Mouse (Mus musculus): ENCODE measurements at regions not wholly inside any gene's neighbourhood (a gene's known extent, or its start where the extent isn't known, plus 50 kb on each side); places are given as distances from the start of the nearest gene placed in this dataset.

DNA sequence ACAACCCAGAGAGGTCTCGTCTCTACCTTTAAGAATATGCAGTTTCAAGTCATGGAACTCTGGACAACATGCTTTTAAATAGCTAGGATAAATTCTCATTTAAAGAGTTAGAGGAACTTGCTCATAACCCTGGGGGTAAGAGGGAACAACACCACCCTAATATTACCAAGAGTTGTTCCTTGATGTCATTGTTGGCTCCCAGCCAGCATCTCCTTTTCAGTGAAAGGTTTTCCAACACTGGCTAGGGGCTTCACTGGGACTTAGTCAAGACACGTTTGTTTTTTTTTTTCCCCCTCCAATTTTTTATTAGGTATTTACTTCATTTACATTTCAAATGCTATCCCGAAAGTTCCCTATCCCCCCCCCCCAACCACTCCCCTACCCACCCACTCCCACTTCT is 163.1 kb upstream of the Tnp1 start:
- no peak for DNase-seq

DNA sequence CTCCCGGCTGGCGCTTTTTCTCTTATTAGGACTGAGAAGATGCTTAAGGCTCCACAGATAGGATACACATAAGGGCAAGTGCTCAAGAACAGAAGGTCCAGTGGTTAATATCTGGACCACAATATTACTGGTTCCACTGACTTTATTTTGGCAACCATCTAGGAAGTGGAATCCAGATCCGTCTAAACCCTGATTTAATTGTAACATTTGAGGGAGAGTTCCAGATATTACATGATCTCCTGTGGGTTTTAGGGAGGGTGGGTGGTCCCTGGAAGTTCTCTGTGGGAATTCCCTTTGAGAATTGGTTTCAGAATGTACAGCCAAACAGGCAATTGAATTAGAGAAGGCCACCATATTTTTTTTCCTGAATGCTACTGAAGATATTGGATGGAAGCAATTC is 161.4 kb upstream of the Tnp1 start:
- DNase-seq, result no peak

DNA sequence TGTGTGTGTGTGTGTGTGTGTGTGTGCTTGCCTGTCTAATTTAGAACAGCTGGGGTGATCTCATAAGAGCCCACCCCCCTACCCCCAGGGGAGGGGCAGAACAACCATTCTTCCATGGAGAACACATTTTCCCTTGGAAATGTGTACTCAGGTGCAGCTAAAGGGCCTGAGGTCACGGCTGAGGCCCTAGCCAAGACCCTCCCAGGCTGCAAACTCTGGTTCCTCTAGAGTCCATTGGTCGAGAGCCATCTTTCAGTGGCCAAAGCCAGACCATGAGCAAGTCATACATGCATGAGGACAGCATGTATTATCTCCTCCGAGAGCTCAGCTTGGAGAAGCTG is 154.9 kb upstream of the Tnp1 start:
- DNase-seq, result no peak

DNA sequence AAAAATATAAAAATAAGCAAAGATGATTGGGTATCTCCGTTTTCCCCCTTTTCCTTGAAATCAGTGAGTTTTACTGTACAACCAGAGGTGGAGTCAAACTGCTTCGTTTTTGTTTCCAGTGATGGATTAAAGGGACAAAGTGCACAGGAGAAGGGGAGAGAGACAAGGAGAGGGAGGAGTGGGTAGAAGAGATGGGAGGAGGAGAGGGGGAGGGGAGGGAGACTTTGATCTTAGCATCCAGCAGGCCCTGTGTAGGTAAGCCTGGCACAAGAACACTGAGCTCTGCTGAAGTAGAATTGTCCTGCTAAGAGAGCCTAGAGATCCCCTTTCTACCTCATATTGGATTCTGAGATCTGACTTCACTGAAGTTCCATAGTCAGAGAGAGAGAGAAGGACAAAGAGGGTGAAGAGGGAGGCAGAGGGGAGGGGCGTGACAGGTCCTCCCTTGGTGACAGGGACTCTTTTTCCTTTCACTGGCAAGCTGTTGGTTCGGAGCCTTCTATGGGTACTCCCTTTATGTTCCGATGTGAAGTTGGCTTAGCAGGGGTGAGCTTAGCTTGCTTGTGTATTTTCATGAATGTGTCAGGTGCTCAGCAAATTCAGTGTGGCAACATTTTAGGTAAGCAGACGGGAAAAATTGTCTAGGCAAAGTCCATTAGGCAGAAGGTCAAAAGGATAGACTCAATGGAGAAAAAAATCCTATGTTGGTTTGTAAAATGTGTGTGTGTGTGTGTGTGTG is 154.4 kb upstream of the Tnp1 start:
- no peak for DNase-seq

DNA sequence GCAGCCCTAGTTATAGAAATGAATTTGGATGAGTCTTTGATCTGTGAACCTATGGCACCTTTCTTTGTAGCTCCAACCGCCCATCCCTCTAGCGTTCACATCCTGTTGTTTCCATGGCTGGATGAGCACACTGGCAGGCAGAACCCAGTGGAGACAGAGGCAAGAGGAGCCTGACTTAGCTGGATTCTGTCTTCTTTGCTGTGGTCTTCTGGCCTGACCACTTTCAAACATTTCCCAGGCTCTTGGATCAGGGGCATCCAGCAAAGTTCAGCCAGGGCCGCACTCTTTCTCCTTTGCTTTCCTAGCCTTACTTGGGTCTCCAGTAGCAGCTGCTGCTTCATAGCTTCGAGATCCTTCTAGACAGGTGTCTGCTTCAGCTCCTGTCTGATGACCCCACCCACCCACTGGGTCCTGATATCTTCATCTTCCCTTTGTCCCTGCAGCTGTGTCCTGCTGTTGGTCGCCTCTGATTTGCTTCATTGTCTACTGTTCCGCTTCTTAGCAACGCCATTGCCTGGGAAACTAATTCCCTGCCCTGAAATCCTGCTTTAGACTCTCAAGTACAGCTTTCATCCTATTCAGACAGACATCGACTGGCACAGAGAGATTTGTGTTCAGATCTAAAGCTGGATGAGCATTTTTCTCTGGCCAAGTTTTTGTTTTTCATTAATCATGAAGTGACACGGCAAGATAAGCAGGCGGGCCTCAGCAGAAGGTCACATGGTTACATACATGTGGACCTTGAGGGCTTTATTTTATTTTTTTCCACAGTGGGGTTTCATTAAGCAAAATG is 153.6 kb upstream of the Tnp1 start:
- DNase-seq, result no peak

DNA sequence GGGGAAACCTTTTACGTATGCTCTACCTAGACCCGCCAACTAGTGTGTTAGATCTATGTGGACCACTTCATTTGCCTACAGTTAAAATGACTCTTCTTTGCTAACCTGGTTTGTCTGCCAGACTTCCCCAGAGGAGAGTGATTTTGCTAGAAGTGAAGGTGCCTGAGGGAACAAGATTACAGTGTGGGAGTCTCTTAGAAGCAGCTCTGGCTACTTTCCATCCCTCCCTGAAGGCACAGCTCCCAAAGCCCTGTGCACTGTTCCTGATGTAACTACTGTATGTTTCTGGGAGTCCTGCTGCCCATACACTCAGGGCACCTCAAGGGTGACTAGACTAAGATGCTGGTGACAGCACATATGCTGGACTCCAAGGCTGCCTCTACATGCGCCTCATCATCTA is 144.5 kb upstream of the Tnp1 start:
- no peak for DNase-seq

DNA sequence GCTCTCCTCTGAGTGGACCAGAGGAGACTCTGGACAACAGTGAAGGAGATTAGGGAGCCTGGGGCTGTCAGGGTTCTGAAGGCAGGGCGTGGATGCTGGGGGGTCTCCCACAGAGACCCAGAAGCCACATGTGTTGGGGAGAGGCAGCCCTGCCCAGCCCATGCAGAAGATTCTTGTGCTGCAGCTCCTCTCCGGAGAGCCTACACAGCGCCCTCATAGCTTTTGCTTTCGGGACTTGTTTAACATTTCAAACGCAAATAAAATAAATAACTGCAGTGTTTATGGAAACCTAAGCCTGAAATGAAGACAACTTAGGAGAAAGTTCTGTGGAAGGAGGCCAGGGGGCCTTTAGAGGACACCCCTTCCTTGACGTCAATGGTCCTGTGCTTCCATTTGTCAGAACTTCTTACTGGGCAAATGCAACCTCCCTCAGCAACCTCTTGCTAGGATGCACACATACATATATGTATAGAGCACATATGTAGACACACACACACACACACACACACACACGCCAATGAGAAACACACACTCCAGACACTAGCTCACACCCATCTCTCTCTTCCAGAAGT is 143.8 kb upstream of the Tnp1 start:
- DNase-seq, result no peak

DNA sequence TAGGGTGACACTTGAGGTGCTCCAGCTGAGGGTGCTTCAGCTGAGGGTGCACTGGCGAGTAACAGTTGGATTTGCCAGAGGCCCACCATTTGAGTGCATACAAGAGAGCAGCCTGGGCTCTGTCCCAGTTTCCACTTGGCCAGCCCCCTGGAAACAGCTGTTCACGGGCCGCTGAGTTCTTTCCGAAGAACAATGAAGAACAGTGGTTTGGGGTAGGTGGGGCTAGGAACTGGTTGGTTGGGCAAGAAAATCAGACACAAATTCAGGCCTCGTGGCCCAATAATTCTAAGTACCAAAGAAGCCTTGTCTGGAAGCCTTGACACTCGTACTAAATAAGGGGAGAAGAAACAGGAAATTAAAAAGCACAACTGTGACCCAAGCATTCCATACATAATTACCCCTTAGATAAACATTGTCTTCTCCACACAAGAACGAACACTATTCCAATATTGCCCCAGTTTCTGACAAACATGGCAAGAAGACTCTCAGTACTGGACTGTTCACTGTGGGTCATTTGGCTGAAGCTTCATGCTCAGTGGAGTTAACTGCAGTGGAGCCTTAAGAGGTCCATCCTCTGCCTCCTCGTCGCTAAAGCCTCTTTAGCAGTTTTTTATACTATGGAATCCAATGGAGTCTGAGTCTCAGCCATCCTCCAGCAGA is 137.9 kb upstream of the Tnp1 start:
- DNase-seq, result no peak

DNA sequence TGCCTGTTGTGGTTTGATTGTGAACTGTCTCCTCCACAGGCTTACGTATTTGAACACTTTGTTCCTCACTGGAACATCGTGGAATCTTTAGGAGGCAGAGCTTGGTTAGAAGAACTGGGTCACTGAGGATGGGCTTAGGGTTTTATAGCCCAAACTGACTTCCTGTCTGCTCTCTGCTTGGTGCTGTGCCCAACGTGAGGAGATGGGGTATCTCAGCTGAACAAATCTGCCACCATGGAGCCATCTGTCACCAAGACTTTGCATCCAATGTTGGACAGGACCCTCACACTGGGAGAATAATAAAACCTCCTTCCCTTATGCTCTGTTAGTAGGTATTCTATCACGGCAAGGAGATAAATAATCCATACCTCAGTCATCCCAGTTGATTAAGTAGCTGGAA is 134.2 kb upstream of the Tnp1 start:
- DNase-seq, result no peak

DNA sequence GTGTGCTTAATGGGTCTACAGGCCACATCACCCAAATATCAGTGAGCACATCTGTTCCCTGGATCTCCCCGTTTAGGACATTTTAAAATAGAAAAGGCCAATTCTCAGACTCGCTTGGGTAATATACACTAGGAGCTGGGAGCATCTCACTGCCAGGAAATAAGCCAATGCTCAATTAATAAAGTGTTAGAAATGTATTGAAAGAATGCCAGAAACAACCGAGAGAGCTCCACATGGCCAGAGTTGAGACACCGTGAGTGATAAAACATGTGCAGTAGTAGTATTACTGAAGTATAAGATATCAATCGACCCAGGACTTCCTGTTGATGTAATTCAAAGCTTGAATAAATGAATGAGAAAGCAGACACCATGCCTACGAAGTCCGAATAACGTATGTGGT is 127.1 kb upstream of the Tnp1 start:
- no peak for DNase-seq

DNA sequence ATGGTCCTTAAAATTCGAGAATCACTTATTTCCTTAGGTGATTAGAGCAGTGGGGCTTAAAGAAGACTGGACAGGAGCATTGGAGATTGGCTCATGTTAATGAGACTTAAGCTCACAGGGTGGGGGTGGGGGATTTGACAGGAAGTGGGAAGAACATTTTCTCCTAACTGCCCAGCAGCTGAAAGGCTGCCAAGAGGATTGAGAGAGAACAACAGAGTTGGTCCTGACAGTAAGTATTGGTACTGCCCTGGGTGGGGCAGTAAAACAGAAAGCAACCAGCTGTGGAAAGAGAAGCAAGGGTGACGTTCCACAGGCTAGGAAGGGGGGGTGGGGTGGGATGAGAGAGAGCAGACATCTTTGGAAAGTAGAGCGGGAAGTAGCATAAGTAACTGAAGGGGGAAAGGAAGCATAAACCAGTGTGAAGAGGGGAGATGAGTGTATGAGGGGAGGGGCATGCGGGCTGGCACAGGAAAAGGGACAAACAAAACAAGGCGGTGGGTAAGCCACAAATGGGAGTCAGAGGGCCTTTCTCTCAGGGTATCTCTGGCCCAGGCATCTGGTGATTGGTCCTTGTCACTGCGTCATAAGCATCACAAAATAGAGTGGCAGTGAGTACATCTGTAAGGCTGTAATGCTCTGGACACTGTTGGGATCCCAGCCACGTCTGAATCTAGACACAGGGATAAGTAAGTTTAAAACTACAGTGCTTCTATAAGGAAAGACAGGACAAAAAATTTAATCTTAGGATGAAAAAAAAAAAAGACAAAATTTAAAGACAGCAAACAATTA is 125.0 kb upstream of the Tnp1 start:
- DNase-seq, result no peak

DNA sequence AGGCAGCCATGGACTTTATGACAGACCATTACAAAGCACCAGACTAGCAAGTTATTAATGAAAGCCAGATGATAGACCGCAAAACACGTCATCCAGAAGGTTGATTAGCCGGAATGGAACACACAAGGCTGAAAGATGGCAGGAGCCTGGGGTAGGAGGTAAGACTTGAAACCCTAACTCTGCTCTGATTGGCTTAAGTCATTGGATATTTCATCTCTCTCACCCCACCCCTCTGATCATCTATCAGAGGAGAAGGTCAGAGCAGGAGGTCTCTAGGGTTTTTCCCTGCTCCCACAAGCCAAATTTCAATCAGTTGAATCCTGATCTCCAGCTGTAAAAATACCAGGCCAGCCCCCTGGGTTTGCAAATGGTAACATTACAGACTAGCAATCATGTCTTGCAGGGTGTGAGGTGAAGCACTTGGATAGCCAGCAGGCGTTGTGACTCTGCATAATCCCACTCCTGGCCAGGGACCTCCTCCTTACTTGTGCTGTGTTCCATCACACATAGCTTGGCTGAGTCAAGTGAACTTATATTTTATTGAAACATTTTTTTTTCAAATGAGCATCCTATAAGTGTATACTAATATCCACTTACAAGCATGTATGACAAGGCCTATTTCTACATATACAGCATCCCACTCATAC is 114.6 kb upstream of the Tnp1 start:
- no peak for DNase-seq

DNA sequence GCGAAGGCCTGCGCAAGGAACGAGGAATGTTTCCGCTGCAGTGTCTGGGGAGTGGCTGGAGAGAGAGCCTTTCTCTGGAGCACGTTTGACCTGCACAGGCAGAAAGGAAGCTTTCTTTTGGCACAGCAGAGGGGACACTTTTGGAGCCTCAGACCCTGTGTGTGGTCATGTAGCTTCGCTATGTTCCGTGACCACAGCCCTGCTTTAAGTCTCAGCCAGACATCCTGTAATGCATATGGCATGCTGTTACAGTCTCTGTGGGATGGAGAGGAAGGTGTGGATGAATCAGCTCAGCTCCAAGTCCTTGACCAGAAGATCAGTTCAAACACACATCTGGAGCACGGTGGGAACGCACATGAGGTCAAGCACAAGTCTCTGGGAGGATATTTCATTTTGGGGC is 107.3 kb upstream of the Tnp1 start:
- DNase-seq, result no peak

DNA sequence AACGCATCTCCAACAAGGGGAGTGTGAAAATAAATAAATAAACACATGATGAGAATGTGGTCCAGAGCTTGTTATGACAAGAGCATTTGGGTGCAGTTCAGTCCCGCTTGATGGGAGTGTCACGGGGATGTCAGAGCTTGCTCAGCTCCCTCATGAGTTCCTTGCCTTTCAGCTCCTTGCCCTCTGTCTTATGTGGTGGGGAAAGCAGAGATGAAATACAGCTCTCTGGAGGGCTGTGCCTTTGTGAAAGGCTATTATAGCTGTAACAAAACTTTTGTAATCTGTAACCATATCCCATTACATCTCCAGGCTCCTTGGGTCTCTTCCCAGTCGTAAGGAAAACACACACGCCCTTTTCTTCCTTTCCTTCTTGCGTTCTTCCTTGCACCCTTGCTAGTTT is 103.0 kb upstream of the Tnp1 start:
- no peak for DNase-seq

DNA sequence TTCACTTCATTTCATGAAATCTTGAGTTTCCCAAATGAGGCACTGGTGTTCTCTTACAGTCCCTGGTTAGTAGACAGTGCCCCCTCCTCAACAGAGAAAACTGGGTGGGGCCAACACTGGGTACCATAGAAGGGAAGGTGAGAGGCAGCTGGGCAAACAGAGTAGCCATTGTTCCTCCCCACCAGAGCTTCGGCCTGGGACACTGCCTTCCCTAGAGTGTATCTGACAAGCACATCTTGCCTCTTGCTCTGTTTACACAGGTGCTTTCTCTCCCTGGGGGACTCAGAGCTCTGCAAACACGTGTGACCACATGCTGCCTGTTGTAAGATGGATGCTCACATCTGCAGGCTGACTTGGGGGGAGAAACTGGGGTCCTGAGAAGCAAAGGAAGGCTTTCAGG is 100.8 kb upstream of the Tnp1 start:
- DNase-seq, result no peak

DNA sequence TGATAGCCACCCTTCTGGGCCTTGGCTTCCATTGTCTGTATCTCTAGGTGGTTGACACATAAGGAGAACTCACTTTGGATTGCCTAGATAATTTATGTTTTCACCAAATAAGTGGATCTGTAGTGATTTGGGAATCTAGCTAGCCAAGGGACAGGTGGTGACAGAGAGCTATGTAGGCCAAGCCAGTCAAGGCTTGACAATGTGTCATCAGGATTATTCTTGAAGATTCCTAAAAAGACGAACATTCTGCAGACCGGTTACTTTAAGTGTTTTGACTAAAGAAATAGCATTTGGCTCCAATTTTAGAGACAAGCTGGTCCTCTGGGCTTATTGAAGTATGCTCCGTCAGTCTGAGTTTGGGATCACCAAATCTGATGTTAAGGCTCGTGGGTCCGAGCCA is 100.1 kb upstream of the Tnp1 start:
- DNase-seq, result no peak

DNA sequence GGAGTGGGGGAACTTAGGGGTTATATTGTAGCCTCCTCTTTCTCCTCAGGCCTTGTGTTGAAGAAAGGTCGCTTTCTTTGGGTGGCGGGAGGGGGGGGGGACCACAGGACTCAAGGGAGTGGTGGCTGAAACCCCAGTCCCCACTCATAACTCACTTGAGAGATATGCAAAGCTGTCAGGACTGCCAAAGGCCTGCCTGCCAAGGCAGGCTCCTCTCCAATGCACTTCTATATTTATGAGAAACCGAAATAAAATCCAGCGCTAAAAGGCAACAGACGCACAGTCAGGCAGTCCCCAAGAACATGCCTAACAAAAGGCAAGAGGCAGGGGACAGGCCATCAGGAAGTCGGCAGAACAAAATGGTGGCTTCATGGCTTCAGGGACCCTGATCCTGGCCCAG is 97.4 kb upstream of the Tnp1 start:
- DNase-seq, result no peak

DNA sequence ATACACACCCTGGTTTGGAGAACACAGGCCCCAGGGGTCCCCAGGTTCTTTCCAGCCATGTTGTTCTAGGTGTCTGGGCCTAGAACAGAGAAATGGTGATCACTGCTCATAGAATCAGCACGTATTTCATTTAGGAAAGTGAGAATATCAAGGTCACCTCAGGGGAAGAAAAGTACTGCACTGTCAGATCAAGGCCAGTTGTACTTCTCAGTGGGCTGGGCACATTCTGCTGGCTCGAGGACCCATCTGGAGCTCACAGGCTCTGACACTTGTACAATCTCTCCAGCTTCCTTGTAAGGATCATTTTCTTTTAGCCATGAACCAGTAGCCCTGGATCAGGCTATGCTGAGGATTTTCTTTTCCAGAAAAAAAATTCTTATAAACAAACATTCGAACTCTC is 97.0 kb upstream of the Tnp1 start:
- no peak for DNase-seq

DNA sequence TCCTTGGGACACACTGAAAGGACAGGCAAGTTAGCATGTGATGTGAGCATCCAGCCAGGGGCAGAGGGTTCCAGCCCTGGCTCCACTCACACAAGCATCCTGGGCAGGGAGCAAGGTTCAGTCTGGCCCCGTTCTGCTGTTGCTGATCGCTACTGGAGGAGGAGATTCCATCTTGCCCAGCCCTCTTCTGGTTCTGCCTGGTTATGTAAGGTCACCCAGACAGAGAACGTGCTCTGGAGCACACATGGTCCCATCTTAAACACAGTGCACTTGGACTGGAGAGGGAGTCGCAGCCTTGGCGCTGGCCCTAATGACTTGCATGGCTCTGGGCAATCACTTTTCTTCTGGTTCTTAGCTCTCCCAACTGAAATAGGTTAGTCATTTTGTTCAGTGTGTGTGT is 96.2 kb upstream of the Tnp1 start:
- DNase-seq, result peak; percentile 28

DNA sequence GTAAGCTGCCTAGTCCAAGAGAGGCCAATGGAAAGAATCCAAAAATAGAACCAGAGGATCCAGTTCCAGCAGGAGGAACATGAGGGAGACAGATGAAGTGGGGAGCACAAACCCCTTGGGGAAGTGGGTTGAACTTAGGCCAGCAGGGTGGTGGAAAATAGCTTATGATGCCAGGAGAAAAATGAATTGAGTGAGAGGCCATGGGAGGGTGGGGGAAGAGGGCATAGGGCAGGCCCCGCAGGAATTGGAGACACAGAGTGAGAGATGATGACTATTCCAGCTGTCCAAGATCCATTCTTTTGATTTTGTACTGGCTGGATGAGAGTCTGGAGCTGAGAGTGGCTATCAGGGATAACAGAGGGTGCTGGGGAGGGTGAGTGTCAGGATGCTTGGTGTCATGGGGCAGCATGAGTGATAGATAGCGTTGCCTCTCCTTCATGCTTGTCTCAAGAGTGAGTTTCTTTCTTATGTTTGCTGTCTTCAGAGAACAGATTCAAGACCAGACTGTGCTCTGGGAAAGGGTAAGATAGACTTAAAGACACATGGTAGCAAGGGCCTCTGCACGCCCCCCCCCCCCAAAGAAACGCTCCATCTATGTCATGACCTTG is 90.3 kb upstream of the Tnp1 start:
- DNase-seq, result no peak

DNA sequence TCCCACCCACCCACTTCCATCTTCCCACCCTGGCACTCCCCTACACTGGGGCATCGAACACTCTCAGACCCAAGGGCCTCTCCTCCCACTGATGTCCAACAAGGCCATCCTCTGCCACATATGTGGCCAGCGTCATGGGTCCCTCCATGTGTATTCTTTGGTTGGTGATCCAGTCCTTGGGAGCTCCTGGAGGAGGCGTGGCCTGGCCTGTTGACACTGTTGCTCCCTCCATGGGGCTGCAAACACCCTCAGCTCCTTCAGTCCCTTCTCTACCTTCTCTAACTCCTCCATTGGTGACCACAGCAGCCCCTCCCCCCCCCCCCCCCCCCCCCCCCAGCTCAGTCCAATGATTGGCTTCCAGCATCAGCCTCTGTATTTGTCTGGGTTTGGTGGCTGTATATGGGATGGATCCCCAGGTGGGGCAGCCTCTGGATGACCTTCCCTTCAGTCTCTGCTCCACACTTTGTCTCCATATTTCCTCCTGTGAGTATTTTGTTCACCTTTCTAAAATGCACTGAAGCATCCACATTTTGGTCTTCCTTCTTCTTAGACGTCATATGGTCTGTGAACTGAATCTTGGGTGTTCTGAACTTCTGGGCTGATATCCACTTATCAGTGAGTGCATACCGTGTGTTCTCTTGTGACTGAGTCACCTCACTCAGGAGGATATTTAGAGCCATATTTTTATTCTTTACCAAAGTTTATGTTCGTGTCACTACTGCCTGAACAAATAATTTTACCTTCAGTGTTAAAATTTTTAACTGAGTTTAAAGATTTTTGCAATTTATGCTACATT is 82.1 kb upstream of the Tnp1 start:
- DNase-seq, result no peak

All from cerebellum, adult 9-11 months (tissue).